Mouse (Mus musculus): Measurements from ENCODE around the gene Cfap58. TPM values are rescaled to one million over a fixed set of nuclear protein-coding genes. Genes with fewer than 3 reads are reported as not detected.

The Cfap58 gene
- polyA plus RNA-seq, 1 experiment = not detected

DNA sequence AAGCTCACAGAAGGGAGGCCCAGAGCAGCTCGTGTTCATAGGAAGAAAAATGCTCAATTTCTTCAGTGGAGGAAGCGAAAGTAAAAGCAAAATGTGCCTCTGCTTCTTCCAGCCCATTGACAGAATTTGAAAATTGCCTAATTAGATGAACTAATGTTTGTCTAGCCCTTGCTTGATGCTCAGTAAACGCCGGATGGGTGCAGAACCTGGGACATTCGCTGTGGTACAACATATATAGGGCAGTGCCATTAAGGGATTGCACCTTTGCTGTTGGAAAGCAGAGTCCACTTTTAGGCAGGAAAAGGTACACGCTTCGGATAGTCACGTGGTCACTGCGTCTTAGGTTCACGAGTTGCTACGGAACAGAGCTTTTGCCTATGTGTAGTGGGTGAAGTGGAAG, 985 bp upstream of the Cfap58 start:
- no peak overlapping the region for H3K4me3 ChIP-seq (ENCODE audit: insufficient read depth, poor library complexity, severe bottlenecking)
- TF ChIP-seq CTCF (IDR thresholded peaks at IDR 0.05; ENCODE audit: control insufficient read depth, insufficient read depth, insufficient read length) = no peak
- no peak for TF ChIP-seq MAX (IDR thresholded peaks at IDR 0.05)
- no peak for TF ChIP-seq MYOD1 (IDR thresholded peaks at IDR 0.05; ENCODE audit: control insufficient read depth, insufficient read length, low read depth)
- no peak for TF ChIP-seq CEBPB (IDR thresholded peaks at IDR 0.05; ENCODE audit: low read depth)
- no peak for TF ChIP-seq MYOG (IDR thresholded peaks at IDR 0.05; ENCODE audit: control insufficient read depth, extremely low read depth, insufficient read length)
- TF ChIP-seq FOSL1 (IDR thresholded peaks at IDR 0.05; ENCODE audit: insufficient read depth, low read length, poor library complexity, severe bottlenecking) = no peak
- TF ChIP-seq USF1 (IDR thresholded peaks at IDR 0.05; ENCODE audit: low read depth) = no peak
- no peak overlapping the region for H3ac ChIP-seq (ENCODE audit: control insufficient read depth, insufficient read length, low read depth)
- H3K36me3 ChIP-seq (ENCODE audit: control insufficient read depth, insufficient read depth) = no peaks in the 10 kb centered on the region
- H3K79me2 ChIP-seq (ENCODE audit: control insufficient read depth, insufficient read depth) = no peaks in the 10 kb centered on the region
- H3K27me3 ChIP-seq (ENCODE audit: control insufficient read depth, insufficient read depth, insufficient read length) = peaks cover 12% of the 10 kb centered on the region
- no peaks in the 10 kb centered on the region for H3K79me3 ChIP-seq (ENCODE audit: low read depth)

DNA sequence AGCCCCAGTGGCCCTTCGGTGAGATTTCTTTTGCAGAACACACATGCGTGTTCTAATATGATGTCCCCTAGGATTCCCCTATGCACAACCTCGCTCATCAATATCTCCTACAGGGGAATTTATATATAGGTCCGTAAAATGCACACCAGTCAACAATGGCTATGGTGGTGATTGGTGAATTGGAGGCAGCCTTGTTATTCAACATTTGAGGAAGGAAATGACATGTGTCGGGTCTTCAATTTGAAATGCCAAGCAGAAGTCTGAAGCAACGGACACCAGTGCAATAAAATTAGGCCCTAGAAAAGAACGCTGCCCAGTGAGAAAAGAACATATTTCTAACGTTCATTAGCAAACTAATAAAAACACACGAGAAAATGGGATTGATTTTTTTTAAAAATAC, 537 bp upstream of the Cfap58 start:
- Histone ChIP-seq H3K4me3 (ENCODE audit: insufficient read depth, poor library complexity, severe bottlenecking) (no peak overlapping the region), H3K36me3 (ENCODE audit: control insufficient read depth, insufficient read depth) (no peaks in the 10 kb centered on the region), H3K79me2 (ENCODE audit: control insufficient read depth, insufficient read depth) (no peaks in the 10 kb centered on the region), H3K79me3 (ENCODE audit: low read depth) (no peaks in the 10 kb centered on the region), H3ac (ENCODE audit: control insufficient read depth, insufficient read length, low read depth) (no peak overlapping the region), H3K27me3 (ENCODE audit: control insufficient read depth, insufficient read depth, insufficient read length) (peaks cover 16% of the 10 kb centered on the region)
- no peak for TF ChIP-seq FOSL1 (IDR thresholded peaks at IDR 0.05; ENCODE audit: insufficient read depth, low read length, poor library complexity, severe bottlenecking)
- no peak for TF ChIP-seq CEBPB (IDR thresholded peaks at IDR 0.05; ENCODE audit: low read depth)
- no peak for TF ChIP-seq CTCF (IDR thresholded peaks at IDR 0.05; ENCODE audit: control insufficient read depth, insufficient read depth, insufficient read length)
- TF ChIP-seq MYOD1 (IDR thresholded peaks at IDR 0.05; ENCODE audit: control insufficient read depth, insufficient read length, low read depth) = no peak
- TF ChIP-seq USF1 (IDR thresholded peaks at IDR 0.05; ENCODE audit: low read depth) = no peak
- no peak for TF ChIP-seq MAX (IDR thresholded peaks at IDR 0.05)
- no peak for TF ChIP-seq MYOG (IDR thresholded peaks at IDR 0.05; ENCODE audit: control insufficient read depth, extremely low read depth, insufficient read length)

DNA sequence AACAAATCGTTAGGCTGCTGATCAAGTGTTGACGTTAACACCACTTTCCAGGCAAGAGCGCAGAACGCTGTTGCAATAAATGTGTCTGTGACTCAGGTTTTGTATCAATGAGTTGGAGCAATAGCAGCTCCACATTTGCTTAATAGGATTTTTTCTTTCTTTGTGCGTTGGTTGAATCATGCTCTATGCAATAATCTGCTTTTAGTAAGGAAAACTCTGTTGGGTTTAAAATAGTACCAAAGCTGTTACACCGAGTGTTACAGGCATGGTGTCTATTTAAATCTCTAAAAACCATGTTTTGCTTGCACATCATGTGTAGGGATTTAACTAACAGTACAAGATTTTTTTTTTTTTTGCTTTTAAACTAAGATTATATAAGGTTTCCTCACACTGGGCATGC, 1.9 kb downstream of the Cfap58 start:
- Histone ChIP-seq H3K4me3 (ENCODE audit: insufficient read depth, poor library complexity, severe bottlenecking) (no peak overlapping the region), H3K79me3 (ENCODE audit: low read depth) (no peaks in the 10 kb centered on the region), H3K36me3 (ENCODE audit: control insufficient read depth, insufficient read depth) (no peaks in the 10 kb centered on the region), H3K79me2 (ENCODE audit: control insufficient read depth, insufficient read depth) (no peaks in the 10 kb centered on the region), H3ac (ENCODE audit: control insufficient read depth, insufficient read length, low read depth) (no peak overlapping the region), H3K27me3 (ENCODE audit: control insufficient read depth, insufficient read depth, insufficient read length) (peaks cover 17% of the 10 kb centered on the region)
- no peak for TF ChIP-seq CEBPB (IDR thresholded peaks at IDR 0.05; ENCODE audit: low read depth)
- TF ChIP-seq MAX (IDR thresholded peaks at IDR 0.05) = no peak
- no peak for TF ChIP-seq FOSL1 (IDR thresholded peaks at IDR 0.05; ENCODE audit: insufficient read depth, low read length, poor library complexity, severe bottlenecking)
- no peak for TF ChIP-seq MYOD1 (IDR thresholded peaks at IDR 0.05; ENCODE audit: control insufficient read depth, insufficient read length, low read depth)
- no peak for TF ChIP-seq CTCF (IDR thresholded peaks at IDR 0.05; ENCODE audit: control insufficient read depth, insufficient read depth, insufficient read length)
- no peak for TF ChIP-seq USF1 (IDR thresholded peaks at IDR 0.05; ENCODE audit: low read depth)
- no peak for TF ChIP-seq MYOG (IDR thresholded peaks at IDR 0.05; ENCODE audit: control insufficient read depth, extremely low read depth, insufficient read length)

DNA sequence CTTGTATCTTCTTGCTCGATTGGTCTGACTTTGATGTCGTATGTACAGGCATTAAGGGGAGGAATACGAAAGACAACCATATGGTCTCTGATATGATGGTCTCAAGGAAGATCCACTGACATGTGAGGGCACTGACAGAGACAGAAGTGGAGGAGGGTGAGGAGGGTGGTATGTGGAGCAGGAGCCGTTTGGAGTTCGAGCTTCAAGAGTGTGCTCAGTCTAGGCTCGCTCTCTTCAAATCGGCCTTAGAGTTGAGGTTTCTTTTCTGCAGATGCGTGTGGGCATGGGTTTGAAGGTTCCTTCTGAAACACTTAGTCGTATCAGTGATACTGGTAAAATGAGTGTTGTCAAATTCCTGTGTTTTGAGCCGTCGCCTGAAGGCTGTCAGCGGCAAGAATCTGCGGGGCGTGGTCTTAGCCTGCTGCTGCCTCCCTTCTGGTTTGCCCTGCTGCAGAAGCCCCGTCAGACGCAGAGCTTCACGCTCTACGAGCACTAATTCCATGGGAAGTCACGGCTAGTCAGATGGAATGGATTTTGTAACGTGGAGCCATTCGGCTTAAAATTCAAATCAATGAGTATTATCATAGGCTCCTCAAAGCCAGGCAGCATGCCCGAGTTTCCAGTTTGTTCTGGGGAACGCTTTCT, 9.5 kb downstream of the Cfap58 start:
- no peak for TF ChIP-seq CEBPB (IDR thresholded peaks at IDR 0.05; ENCODE audit: low read depth)
- no peak for TF ChIP-seq FOSL1 (IDR thresholded peaks at IDR 0.05; ENCODE audit: insufficient read depth, low read length, poor library complexity, severe bottlenecking)
- no peak for TF ChIP-seq MYOG (IDR thresholded peaks at IDR 0.05; ENCODE audit: control insufficient read depth, extremely low read depth, insufficient read length)
- TF ChIP-seq MYOD1 (IDR thresholded peaks at IDR 0.05; ENCODE audit: control insufficient read depth, insufficient read length, low read depth) = no peak
- no peak for TF ChIP-seq MAX (IDR thresholded peaks at IDR 0.05)
- TF ChIP-seq CTCF (IDR thresholded peaks at IDR 0.05; ENCODE audit: control insufficient read depth, insufficient read depth, insufficient read length) = no peak
- no peak for TF ChIP-seq USF1 (IDR thresholded peaks at IDR 0.05; ENCODE audit: low read depth)
- Histone ChIP-seq H3K79me3 (ENCODE audit: low read depth) (no peaks in the 10 kb centered on the region), H3ac (ENCODE audit: control insufficient read depth, insufficient read length, low read depth) (no peak overlapping the region)

DNA sequence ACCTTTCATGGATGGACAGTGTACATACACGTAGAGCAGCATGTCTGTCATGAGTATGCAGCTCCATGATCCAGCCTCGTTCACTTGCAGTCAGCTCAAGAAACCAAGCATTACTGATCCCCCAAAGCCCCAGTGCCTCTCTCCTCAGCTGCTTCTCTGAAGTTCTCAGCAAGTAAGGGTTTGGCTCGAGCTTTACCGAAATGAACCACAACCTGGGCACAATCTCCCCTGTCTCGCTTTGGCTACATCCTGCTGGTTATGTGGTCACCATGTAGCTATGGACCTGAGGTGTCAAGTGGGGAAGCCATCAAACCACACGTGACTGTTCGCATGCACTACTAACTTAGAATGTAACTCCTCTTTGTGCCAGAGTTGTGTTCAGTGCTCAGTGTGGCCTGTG, 13.5 kb downstream of the Cfap58 start:
- H3K4me3 ChIP-seq (ENCODE audit: insufficient read depth, poor library complexity, severe bottlenecking) = no peak overlapping the region
- H3K27me3 ChIP-seq (ENCODE audit: control insufficient read depth, insufficient read depth, insufficient read length) = peaks cover 18% of the 10 kb centered on the region
- H3K79me3 ChIP-seq (ENCODE audit: low read depth) = no peaks in the 10 kb centered on the region
- H3ac ChIP-seq (ENCODE audit: control insufficient read depth, insufficient read length, low read depth) = no peak overlapping the region
- H3K79me2 ChIP-seq (ENCODE audit: control insufficient read depth, insufficient read depth) = no peaks in the 10 kb centered on the region
- H3K36me3 ChIP-seq (ENCODE audit: control insufficient read depth, insufficient read depth) = no peaks in the 10 kb centered on the region
- TF ChIP-seq CEBPB (IDR thresholded peaks at IDR 0.05; ENCODE audit: low read depth) (no peak), FOSL1 (IDR thresholded peaks at IDR 0.05; ENCODE audit: insufficient read depth, low read length, poor library complexity, severe bottlenecking) (no peak), MYOD1 (IDR thresholded peaks at IDR 0.05; ENCODE audit: control insufficient read depth, insufficient read length, low read depth) (no peak)

More for the DNA sequence above, 9.5 kb downstream of the Cfap58 start:
- H3K27me3 ChIP-seq (ENCODE audit: control insufficient read depth, insufficient read depth, insufficient read length) = peaks cover 10% of the 10 kb centered on the region
- no peak overlapping the region for H3K4me3 ChIP-seq (ENCODE audit: insufficient read depth, poor library complexity, severe bottlenecking)
- H3K36me3 ChIP-seq (ENCODE audit: control insufficient read depth, insufficient read depth) = no peaks in the 10 kb centered on the region
- no peaks in the 10 kb centered on the region for H3K79me2 ChIP-seq (ENCODE audit: control insufficient read depth, insufficient read depth)

DNA sequence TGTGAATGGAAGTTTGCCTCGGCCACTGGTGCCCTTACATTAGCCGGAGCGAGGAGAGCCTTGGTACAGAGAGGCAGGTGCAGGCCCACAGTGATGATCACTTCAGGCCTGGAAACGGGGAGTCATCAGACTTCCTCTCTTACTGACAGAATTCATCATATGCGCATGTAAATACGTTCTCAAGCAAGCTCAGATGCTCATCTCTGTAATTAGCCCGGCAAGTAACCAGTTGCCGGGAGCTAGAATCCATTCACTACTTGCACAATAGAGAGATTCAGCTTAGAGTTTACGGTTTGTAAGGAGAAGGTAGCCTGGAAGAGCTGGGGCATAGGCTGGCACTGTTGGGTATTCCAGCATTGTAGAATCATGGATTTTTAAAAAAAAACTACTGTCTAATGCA, 15.7 kb downstream of the Cfap58 start:
- no peak overlapping the region for H3K4me3 ChIP-seq (ENCODE audit: insufficient read depth, poor library complexity, severe bottlenecking)

More for the DNA sequence above, 15.7 kb downstream of the Cfap58 start:
- H3K36me3 ChIP-seq (ENCODE audit: control insufficient read depth, insufficient read depth) = no peaks in the 10 kb centered on the region
- H3K79me2 ChIP-seq (ENCODE audit: control insufficient read depth, insufficient read depth) = no peaks in the 10 kb centered on the region
- TF ChIP-seq USF1 (IDR thresholded peaks at IDR 0.05; ENCODE audit: low read depth) (no peak), FOSL1 (IDR thresholded peaks at IDR 0.05; ENCODE audit: insufficient read depth, low read length, poor library complexity, severe bottlenecking) (no peak), CEBPB (IDR thresholded peaks at IDR 0.05; ENCODE audit: low read depth) (no peak), MAX (IDR thresholded peaks at IDR 0.05) (no peak), MYOD1 (IDR thresholded peaks at IDR 0.05; ENCODE audit: control insufficient read depth, insufficient read length, low read depth) (no peak), MYOG (IDR thresholded peaks at IDR 0.05; ENCODE audit: control insufficient read depth, extremely low read depth, insufficient read length) (no peak), CTCF (IDR thresholded peaks at IDR 0.05; ENCODE audit: control insufficient read depth, insufficient read depth, insufficient read length) (no peak)
- no peak overlapping the region for H3ac ChIP-seq (ENCODE audit: control insufficient read depth, insufficient read length, low read depth)
- H3K27me3 ChIP-seq (ENCODE audit: control insufficient read depth, insufficient read depth, insufficient read length) = peaks cover 17% of the 10 kb centered on the region
- H3K79me3 ChIP-seq (ENCODE audit: low read depth) = no peaks in the 10 kb centered on the region

Measured in C2C12 (cell line).